Mouse (Mus musculus): Measurements from ENCODE around the gene Nrxn1.

Nrxn1 gene

DNA sequence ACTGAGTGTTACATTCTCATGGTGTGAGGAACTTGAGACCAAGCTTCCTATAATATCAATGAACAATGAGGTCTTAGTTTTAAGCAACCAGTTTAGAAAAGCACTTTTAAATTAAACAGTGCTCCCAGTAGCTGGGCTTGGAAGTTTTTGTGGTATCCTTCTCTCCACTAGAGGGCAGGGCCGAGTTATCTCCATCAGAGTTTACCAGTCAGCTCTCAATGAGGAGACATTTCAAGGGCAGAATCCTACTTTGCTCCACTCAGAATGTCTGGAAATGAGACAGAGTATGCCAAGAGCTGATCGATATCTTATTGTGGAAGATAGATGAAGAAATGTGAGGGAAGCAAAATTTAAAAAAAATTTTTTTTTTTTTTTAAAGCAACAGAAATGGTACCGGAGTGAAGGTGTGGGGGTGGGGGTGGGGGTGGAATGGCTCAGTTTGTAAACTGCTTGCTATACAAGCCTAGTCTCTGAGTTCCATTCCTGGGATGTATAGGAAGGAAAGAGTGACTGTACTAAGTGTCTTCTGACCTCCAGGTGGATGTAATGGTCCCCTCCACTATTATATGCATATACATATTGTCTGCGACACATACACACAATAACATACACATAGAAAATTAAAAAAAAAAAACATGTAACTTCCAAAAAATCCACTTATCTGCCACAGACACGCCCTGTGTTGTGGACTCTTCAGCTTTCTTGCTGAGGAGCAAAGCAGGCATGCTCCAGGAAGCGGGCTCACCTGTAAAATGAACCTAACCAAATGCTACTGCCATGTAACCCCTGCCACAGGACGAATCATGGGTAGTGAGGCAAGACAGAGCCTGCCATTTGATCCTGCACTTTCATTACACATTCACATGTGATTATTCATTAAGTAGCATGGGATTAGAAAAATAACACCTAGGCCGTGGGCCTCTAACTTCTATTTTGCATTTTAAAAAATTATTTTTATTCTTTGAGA, 283.4 kb downstream of the Nrxn1 start:
- peak; percentile 73 for DNase-seq

GRCm38 (mm10) chr17:90808256-90808655, 284.6 kb downstream of the Nrxn1 start:
- no peak for DNase-seq

DNA sequence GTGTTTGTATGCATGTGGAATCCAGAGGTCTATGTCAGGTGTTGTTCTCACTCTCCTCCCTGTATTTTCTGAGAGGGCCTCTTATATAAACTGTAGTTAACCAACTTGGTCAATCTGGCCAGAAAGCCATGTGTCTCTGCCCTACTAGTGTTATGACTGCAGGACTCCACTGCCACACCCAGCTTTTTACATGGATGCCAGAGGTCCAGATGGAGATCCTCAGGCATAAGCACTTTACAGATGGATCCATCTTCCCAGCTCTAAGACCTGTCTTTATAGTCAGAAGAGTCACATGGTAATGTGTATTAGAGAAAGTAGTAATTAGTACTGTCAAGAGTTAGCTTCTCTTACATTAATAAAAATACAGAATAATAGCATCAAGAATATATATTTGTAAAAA, 285.7 kb downstream of the Nrxn1 start:
- no peak for DNase-seq

GRCm38 (mm10) chr17:90798689-90799088, 294.2 kb downstream of the Nrxn1 start:
- DNase-seq: no peak

DNA sequence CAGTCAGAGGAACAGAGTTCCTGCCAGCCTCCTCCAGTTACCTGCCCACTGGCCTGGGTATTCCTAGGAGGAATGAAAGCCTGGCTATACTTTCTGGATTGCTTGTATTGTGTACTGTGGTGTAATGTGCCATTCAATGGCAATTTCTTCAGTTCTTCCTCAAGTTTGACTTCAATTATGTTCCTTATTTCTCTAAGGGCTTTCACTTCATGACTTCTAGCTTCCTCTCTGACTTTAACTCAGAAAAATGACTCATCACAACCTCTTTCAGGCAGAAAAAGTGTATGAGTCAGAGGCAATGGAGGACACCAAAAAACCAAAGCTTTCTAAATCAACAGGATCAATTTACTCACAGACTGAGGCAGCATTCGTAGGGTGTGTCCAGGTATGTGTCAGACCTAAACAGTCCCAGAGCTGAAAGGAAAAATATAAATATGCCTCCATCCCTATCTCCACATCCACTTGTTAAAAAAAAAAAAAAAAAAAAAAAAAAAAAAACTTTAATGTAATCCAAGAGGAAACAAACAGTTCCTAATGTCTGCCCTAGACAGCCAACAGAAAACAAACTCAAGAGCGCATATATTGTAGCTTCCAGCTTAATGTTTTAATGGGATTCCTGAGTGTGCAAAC, 295.1 kb downstream of the Nrxn1 start:
- DNase-seq: no peak

- DNase-seq: no peak
These were observed 295.9 kb downstream of the Nrxn1 start for GRCm38 (mm10) chr17:90796974-90797373.

DNA sequence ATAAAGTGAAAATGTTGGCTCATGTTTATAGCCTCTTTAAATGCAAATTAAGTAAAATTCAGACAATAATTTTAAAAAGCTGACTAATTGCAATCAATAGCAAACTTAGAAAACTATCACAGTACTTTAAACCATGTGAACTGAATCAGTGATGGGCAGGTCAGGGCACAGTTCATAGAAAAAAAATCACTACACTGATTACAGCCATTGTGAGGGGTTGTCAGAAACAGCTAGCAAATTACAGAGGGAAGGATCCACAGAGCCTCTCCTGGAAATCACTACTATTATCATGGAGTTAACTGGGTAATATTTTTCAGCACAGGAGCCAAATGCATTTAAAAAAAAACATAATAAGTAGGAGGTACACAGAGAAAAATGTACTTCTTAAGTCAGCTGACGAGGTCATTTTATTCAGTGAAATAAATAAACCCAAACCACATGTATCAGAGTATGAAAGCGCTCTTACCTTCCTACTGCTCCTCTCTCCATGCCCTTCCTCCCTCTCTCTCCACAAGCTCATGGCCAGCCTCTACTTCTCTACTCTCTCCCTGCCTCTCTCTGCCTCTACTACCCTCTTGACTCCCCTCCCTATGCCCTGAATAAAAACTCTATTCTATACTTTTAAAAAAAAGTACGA, 304.3 kb downstream of the Nrxn1 start:
- DNase-seq: no peak

DNA sequence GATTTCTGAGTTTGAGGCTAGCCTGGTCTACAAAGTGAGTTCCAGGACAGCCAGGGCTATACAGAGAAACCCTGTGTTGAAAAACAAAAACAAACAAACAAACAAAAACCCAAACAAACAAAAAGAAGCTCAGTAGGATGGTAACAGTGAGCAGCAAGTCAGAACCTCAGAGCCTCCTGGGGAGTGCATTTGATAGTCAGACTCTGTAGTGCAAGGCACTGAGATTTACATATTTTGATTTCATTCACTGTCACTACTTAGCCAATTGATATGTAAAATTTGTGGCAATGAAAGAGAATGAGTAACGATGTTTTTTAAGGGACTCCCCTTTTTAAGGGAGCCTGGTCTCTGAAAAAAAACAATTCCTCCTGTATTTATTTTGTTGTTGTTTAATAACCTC, 304.8 kb downstream of the Nrxn1 start:
- DNase-seq: no peak

DNA sequence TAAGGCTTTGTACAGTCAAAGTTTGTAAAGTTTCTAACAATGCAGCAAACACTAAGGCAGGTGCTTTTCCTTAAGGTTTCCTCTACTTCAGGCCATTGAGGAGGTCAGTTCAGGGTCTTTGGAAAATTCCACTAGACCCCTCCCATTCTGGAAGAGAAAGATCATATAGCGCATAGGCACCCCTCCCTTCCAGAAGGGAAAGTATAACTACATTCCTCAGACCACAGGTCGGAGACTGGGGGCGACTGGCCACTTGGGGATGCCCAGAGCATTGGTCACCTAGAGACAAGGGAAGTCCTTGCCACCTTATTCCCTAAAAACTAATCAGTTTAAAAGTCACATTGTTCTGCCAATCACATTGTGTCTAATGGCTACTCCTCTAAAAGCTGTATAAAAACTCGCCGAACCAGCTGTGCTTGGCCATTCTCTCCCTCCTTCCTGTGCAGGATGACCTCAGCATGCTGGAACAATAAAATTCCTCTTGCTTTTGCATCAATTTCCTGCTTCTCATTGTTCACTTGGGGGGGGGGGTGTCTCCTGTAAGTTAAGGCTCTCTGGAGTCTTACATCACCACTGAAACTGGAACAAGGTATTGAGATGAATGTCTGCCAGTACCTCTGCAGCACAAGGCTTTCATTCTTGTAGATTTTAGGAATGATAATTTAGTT, 305.6 kb downstream of the Nrxn1 start:
- no peak for DNase-seq

- no peak for DNase-seq
These were observed 312.4 kb downstream of the Nrxn1 start for GRCm38 (mm10) chr17:90780481-90780880.

DNA sequence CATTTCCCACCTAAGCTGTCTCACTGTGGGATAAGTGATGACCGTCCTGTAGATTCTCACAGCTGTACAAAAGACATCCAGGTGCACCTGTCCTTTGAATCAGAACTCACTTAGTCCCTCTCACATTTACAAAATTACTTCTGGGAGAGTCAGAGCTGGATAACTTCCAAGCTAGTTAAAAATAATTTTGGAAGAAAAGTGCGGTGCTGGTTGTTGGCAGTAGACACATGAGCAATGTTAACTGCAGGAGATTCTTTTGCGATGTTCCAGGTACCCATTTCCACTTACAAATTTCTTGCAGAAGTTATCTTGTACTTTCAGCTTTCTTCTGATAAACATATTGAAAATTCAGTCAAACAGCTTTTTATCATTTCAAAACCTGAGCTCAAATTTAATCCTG, 317.5 kb downstream of the Nrxn1 start:
- no peak for DNase-seq

DNA sequence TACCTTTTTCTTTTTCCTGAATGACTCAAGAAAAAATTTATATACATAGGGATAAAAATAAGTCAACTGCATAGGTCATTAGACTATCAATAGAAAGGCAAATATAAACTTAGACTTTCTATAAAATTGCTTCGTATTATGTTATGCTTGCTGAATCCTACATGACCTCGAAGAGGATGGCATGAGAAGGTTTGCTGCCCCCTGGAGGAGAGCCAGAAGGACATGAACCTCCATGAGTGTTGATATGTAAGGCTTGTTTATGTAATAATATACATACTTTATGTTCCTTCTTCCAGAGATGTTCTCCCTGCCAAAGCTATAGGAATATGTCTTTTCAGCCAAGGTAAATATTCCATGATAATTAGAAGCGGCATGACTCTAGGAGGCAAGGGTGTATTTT, 319.6 kb downstream of the Nrxn1 start:
- no peak for DNase-seq

DNA sequence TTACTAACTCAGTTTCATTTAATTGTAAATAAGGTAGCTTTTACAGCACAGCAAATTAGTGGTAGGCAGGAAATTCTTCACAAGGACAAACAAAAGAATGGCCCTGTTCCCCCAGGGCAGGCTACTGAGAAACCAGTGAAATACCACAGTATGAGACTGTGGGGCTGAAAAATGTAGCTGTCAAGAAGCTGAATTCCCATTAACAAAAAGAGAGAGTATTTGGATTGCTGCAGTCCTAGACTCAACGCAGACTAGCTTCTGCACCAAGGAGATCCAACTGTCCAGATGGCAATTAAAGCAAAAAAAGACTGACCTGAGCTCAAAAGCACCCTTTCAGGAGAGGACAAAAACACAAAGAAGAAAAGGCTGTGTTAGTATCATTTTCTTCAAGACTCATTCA, 324.7 kb downstream of the Nrxn1 start:
- DNase-seq: no peak

- DNase-seq: no peak
These were observed 365.7 kb downstream of the Nrxn1 start for GRCm38 (mm10) chr17:90727124-90727523.

DNA sequence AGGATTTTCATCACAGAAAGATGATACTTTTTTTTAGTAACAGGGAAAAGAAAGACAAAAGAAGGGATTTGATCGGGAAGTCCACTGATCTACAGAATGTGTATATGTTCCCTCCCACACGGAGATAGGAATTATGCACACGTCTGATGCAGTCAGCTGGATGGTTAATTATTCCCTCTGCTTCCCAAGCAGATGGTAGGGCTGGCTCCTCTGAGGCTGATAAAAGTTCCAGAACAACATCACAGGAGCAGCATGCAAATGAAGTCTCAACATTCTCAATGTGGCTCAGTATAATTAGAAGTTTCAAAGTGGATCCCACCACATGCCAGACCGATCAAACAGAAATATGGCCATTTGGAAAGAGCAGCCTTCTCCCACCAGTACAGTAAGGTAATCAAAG, 388.1 kb downstream of the Nrxn1 start:
- DNase-seq: no peak

- DNase-seq: no peak
These were observed 390.2 kb downstream of the Nrxn1 start for GRCm38 (mm10) chr17:90702626-90703025.

GRCm38 (mm10) chr17:90696071-90696800, 396.6 kb downstream of the Nrxn1 start:
- no peak for DNase-seq

GRCm38 (mm10) chr17:90695086-90695584, 397.7 kb downstream of the Nrxn1 start:
- DNase-seq: no peak

GRCm38 (mm10) chr17:90684172-90684571, 408.7 kb downstream of the Nrxn1 start:
- DNase-seq: no peak

DNA sequence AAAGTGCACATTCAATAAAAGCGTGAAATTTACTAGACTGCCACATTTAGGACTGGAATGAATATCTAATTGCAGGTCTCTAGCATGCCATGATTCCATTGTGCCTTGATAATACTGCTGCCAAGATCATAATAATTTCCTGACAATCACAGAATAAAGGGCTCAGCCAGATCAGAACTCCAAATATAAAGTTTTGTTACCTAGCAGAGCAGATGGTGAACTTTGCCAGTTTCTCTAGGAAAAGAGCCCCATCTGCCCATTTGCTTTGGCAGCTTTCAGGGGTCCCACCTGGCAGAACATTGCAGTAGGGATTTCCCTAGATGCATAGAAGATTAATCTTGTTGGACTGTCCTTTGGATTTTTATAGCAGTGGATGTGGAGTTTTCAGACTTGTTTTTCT, 411.9 kb downstream of the Nrxn1 start:
- no peak for DNase-seq

GRCm38 (mm10) chr17:90676676-90677075, 416.2 kb downstream of the Nrxn1 start:
- DNase-seq: no peak

GRCm38 (mm10) chr17:90662318-90662717, 430.6 kb downstream of the Nrxn1 start:
- DNase-seq: no peak

Measured in lung, postnatal 36 days (tissue).